Mouse (Mus musculus) kidney, adult 9 months (tissue): ENCODE measurements around the gene Tpsg1.
A peak's percentile ranks its signal among the peaks of the same experiment; 100 is the strongest.

Source experiments
- DNase-seq: peaks from one replicate; pipeline ENCODE4 v3.0.0; 2022

The Tpsg1 gene

DNA sequence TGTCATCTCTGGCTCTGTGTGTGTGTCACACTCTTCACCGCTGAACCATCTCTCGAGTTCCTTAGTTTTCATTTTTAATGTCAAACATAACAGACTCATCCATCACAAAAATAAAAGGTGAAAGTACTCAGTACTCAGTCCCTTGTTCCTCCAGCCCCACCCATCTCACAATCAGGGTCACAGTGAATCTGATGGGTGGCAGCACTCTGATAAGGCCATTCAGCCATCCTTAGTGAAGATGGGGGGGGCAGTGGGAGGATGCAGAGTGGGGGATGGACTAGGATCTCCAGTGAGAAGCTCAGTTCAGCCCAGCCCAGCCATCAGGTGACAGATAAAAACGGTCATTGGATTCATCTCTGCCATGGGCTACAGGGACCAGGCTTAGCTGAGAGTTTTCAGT is at the start of gene Tpsg1:
Gene Tpsg1, plus strand, starts transcription at position 301 of the 400 bp plus-strand sequence.
- DNase-seq, result no peak

DNA sequence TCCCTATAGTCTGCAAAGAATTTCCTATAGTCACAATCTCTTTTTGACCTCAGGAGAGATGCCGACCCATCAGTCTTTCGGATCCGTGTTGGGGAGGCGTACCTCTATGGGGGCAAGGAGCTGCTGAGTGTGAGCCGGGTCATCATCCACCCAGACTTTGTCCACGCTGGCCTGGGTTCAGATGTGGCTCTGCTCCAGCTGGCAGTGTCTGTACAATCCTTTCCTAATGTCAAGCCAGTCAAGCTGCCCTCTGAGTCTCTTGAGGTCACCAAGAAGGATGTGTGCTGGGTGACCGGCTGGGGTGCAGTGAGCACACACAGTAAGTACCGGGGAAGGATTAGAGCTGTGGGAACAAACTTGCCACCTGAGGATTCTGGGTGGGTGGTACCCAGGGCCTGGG is 48.3 kb upstream of the Tpsg1 start:
- peak; percentile 38 for DNase-seq

DNA sequence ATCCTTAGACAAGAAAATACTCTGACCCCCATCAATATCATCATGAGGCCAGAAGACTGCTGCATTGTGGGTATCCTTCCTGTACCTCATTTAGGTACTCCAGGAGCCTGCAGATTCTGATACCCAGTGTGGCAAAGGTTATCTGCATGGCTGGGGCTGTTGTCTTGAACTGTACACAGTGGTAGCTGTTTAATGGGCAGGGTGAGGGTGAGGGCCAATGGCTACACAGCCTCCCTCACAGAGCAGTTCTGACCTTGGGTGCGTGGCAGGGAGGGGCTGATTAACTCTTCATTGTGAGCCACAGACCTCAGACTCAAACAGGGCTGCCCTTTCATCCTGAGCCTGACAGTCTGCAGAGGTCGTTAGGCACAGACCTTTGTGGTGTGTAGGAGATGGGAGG is 46.1 kb upstream of the Tpsg1 start:
- no peak for DNase-seq

DNA sequence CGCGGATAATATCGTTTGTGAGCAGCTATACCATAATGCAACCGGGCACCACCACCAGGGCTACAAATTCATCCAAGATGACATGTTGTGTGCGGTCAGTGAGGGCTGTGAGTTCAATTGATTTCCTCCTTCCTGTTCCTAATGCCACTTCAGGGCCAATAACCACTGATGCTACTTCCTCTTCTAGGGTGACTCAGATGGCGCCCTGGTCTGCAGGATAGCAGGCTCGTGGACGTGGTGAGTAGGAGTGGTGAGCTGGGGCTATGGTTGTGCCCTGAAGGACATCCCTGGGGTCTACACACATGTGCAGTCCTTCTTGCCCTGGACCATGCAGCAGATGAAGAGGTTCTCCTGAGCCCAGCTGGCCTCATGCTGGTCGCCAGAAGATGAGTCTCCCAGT is 36.8 kb upstream of the Tpsg1 start:
- no peak for DNase-seq

DNA sequence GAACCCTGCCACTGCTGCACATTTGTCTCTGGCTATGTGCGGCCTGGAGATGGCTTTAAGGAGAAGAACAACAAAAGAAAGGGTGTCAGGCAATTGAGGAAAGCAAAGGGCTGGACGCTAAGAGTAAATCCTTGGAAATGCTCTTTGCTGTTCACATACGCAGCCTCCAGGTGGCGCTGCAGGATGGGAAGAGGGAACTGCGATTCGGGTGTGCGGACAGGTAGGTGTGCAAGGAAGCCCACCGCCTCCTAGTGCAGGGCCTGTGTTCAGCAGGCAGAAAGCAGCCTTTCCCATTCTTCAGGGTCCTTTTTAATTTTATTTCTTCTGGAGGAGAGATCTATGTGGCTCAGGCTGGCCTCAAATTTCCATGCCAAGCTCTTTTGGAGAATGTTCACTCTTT is 35.1 kb upstream of the Tpsg1 start:
- peak; percentile 44 for DNase-seq

DNA sequence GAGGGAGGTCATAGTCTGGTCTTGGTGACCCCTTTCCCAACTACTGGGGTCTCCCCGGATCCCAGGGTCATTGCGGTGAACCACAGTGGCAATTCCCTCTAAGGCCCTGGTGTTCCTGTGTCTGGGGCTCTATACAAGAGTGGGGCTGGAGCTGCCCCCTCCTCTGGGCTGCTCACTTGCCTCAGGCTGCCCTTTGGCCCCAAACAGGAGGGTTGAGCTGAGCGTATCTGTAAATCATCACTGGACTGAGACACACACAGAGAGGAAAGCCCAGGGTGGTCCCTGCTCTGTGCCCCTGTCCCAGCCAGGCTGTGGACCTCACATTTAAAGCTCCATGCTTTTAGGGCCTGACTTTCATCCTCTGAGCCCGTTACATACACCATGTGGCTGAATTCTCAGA is 30.9 kb upstream of the Tpsg1 start:
- DNase-seq, result peak; percentile 15

DNA sequence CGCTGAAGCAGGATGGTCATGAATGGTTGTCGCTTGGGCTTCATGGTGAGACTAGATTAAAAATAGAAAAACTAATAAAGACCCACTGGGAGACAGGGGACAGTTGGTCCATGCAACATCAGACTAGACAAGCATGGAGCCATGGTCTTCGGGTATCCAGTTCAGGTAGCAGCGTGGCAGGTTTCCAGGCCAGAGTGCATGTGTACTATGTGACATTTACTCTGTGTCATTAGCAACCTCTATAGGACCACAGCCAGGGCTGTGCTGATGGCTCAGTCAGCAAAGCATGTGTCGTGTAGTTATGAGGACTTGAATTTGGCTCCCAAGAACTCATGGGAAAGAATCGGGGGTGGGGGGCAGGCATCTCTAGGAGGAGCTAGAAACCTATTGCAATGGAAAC is 29.1 kb upstream of the Tpsg1 start:
- DNase-seq, result no peak

DNA sequence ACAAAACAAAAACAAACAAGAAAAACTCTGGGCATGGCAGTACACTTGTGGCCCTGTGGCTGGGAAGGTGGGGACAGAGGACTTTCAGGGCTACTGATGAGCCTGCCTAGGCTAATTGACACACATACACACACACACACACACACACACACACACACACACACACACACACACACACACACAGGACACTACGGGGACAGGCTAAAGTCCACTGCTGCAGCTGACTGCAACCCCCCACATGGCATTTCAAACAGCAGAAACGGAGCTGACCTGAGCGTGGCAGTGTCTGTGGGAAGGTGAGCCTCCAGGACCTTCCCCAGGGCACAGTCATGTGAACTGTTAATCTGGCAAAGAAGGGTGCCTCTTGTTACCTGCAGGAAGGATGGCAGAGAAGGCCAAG is 27.6 kb upstream of the Tpsg1 start:
- DNase-seq, result peak; percentile 16

DNA sequence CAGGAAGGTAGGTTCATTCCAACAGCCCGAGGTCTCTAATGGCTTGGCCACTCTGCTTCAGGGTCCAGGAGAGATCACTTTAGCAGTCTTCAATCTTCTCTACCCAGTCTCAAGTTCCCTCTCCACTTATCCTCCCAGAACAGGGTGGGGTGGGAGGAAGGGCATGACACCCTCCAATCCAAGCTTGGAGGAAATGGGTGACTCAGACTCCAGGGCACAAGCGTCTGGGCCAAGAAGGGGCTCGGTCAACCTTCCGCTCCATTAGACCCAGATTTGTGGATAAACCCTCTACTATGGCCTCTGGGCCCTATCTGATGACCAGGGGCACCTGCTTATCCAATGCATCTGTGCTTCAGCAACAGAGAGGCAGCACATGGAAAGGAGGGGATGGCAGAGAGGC is 23.6 kb upstream of the Tpsg1 start, which contains the start of gene Tpsab1:
Gene Tpsab1, minus strand, starts transcription at position 101 of the 400 bp plus-strand sequence.
- DNase-seq, result no peak

DNA sequence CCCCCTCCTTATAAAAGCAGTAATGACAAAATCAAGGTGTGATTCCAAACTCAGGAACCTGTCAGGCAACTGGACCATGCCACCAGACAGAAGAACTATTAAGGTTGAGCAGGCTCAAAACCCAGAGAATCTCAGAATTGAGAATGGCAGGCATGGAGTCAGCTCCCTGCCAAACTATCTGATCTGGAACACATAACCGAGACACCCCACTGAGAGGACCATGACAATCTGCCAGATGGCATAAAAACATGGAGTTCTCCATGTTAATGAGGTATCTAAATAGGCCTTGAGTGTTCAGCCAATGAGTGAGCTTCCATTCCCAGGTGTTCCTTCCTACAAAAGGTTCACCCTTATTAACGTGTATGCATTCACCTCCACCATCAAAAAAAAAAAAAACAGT is 7.8 kb upstream of the Tpsg1 start:
- no peak for DNase-seq

DNA sequence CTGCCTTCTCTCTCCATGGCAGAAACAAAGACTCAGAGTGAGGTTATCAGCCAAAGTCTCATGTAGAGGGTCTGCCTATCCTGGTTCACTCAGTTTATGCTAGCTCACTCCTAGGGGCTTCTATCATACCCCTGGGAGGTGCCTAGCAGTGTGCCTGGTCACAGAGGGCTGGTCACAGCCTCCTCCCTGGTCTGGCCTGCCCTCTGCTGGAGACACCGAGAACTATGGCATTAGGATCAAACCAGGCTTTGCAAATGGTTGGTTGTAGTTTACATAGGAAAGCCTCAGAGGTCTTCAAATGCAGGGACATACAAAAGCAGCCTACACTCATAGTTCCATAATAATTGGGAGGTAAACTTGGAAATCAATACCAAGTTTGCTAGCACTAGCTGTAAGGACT is 5.3 kb upstream of the Tpsg1 start:
- DNase-seq, result peak; percentile 47

DNA sequence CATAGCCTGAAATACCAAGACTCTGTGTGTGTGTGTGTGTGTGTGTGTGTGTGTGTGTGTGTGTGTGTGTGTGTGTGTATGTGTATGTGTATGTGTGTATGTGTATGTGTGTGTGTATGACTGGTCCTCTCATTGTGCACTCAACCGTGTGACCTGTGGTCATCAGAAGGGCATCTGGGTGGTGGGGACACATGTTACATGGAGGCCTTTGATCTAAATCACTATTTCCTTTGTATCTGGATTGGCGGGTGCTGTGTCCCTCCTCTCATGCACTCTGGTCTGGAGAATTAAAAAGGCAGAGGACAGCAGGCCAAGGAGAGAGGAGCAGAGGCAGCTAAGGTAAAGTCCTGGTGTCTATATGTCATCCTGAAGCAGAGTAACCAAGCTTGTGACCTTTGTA is 3.1 kb upstream of the Tpsg1 start, which contains the start of gene Tpsb2:
Gene Tpsb2, plus strand, starts transcription at position 301 of the 400 bp plus-strand sequence.
- DNase-seq, result no peak

DNA sequence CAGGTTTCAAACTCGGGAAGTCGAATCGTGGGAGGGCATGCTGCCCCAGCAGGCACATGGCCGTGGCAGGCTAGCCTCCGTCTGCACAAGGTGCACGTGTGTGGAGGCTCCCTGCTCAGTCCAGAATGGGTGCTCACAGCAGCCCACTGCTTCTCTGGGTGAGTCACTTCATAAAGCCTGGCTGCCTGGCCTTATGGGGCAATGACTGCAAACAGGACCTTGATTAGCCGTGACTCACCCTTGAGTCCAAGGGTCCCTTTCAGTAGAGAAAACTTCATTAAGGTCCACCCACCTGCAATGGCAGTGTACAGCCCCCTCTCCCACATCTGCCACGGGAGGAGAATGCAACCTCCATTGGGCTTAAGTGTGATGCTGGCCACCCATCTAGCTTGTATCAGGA is 3.4 kb downstream of the Tpsg1 start:
- no peak for DNase-seq

DNA sequence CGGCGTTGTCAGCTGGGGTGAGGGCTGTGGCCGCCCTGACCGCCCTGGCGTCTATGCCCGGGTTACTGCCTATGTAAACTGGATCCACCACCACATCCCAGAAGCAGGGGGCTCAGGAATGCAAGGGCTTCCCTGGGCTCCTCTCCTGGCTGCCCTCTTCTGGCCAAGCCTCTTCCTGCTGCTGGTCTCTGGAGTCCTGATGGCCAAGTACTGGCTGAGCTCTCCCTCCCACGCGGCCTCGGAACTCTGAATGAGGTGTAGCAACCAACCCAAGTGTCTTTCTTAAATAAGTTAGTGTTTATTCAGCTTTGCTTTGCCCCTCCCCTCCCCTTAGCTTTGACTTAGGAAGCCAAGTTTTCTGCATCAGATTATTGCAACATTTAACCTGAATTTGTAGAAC is 4.9 kb downstream of the Tpsg1 start:
- no peak for DNase-seq

DNA sequence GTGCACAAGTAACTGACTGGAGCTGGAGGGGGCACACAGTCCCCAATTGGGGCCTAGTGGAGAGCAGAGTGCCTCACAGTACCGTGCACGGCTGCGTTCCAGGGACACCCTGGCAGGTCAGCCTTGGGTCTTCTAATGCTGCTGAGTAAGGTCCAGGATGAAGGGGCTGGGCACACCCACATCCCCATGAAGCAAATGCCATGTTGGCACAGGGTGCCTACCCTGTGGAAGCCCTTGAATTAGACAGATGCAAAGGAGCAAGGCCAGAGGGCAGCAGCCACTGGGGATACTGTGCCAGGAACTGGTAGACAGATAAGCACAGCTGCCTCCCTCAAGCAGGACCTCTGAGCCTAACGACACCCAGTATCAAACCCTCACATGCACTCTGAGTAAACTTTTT is 25.5 kb downstream of the Tpsg1 start:
- DNase-seq, result no peak

DNA sequence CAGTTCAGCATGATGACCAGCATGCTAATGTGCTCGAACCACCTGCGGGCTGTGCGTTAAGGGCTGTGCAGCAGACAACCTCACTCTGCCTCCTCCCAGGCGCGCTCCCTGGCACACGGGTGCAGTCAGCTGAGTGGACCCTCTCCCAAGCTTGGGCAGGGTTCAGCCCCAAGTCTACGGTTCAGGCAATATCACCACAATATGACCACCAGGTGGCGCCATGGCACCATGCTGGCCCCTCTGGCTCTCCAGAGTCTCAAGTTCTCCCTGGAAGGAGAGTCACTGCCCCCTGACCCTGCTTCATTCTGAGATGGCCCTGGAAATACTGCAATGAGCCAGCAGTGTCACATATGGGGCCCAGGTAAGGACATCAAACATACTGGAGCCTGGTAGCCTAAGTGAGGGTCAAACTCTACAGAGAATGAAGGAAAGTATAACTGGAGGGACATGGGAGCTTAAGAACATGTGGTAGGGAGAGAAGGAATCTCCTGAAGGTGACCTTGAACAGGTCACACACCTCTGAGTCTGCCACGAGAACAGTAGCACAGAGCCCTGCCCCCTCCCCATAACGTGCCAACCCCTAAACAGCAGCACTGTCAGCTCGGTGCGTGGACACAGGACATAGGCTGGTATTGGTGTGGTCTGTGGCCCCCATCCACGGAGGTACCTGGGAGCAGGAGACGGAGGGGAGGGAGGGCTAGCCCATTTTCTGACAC is 28.9 kb downstream of the Tpsg1 start:
- DNase-seq, result peak; percentile 76

DNA sequence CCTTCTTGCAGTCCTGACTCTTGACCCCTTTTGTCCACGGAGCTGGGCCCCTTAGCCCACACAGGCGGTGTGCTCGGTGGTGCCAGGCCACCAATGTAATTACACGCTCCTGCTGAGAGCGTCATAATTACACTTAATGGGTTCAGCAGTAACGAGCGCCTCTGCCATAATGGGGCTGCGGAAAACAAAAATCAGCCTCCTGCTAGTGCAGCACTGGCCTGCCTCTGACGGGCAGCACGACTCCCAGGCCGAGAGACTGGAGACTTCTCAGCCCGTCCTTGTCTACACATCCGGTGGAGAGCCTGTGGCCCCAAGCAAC is 29.4 kb downstream of the Tpsg1 start:
- DNase-seq, result no peak

DNA sequence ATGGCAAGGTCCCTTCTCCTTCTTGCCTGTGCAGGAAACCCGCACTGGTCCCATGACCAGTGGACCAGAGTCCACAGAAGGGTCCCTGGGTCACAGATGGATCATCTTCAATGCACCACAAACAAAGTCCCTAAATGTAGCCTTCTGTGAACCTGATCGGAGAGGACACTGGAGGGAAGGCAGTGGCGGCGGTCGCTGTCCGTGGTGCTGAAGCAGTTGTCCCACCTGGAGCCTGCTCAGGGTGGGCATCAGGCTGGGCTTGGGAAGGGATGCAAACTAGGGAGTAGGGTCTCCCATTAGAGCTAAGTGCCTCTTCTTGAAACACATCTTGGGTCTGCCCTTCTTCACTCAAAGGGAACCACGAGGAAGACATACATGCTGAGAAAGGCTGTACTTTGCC is 31.4 kb downstream of the Tpsg1 start:
- peak; percentile 26 for DNase-seq

DNA sequence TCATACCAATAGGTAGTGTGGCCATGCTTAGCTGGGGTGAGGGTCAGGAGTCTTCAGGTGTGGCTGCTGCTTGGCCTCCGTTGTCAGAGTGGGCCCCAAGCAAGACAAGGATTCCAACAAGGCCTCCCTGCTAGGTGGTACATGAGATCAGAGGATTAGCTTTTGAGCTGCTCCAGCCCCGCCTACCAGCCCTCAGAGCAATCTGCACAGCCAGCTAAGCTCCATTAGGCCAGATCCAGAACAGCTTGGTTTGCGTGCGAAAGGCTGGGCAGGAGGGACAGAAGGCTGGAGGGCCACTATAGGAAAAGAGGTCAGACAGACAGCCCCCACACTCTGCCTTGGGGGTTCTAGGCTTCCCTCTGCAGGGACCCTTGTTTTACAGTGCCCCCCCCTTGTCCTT is 32.4 kb downstream of the Tpsg1 start:
- no peak for DNase-seq

DNA sequence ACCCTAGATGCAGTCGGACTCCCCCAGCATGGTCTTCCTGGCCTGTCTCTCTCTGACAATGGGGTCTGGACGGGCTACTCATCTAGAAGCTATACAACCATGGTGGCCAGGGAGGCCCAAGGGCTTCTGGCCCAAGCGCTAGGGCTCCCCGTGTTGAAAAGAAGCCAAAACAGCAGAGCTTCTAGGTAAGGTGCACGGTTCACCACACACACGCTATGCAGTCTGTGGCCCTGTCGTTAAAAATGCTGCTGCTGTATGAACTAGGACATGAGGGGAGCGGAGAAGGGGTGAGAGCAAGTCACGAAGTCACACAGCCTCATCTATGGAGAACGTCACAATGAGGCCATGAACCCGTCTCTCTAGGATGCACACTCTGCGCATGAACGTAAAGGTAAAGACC is 33.2 kb downstream of the Tpsg1 start:
- peak; percentile 30 for DNase-seq

DNA sequence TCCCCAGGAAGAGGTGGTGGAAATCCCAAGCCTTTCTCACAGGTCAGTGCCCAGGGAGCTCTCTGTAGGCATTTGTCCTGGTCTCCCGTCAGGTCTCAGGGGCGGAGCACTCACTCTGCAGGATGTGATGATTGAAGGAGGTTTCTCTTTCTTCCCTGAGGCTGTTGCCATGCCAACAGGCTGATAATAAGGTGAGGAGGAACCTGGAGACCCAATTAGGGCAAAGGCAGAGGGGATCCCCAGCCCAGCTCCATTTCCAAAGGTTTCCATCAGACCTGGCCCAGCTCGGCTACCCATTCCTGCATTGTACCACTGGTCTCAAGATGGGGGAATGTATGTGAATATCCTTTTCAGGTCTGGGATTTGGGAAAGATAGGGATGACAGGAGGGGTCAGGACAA is 35.1 kb downstream of the Tpsg1 start:
- DNase-seq, result no peak

DNA sequence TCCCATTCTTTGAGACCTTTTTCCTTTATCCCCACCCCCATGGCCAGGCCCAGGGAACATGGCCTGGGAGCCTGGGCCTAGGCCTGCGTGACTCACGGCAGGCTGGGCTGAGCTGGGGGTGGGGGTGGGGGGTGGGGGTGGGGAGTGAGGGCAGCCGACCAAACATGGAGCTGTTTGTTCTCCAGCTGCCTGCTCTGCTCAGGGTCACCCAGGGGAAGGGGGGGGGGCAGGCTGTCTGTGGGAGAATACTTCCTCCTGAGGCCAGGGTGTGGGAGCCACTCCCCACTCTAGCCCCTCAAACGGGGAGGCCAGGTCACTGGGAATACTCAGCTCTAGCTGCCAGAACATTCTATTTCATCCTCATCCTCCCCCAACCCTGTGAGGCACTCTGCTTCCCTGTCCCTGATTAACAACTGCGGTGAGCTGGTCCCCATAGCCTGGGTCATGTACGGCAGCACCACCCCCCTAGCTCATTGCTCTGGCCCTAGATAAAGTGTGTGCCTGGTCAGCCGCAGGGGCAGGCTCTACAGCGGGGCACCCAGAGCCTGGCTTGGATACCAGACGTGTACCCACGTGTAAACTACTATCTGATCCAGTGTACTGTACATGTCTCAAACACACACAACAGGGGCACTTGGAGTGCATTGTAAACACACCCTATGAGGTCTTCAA is 36.3 kb downstream of the Tpsg1 start:
- no peak for DNase-seq

DNA sequence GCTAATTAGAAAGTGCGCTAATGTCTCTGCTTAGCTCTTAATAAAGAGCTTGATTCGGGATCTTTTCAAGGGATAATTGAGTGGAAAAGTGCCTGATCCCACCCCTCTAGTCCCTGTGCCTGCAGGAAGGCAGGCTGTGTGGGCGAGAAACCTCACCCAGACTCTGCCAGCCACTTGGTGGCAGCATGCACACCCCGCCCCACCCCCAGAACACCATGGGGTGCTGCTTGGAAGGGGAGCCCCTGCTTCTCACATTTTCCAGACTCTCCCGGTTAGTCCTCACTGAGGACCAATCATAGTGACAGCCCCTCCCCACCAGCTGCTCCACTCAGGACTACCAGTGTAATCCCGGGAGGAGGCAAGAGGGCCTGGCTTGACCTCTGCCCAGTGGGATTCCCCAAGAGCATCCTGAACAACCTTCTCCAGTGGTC is 37.0 kb downstream of the Tpsg1 start:
- no peak for DNase-seq

DNA sequence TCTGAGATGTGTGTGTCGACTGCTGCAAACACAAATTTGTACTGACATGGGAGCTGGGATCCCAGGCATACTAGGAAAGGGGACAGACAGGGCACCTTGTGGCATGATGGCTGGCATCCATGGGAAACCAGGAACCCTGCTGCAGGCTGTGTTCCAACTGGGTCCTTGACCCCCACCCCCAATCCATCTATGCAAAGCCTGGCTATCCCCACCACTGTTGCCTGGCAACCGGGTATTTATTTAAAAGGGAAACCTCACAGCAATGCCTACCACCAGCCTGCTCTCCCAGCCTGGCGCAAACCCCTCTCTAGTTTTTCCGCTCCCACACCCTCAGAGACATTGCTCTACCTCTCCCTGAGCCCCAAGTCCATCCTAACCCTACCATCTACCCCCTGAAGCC is 38.3 kb downstream of the Tpsg1 start:
- no peak for DNase-seq
